Mouse (Mus musculus) midbrain, embryonic 14.5 days (tissue): ENCODE data around the gene Trappc6a. TPM values are rescaled to one million over a fixed set of nuclear protein-coding genes. Genes with fewer than 3 reads are reported as not detected.
A peak's percentile ranks its signal among the peaks of the same experiment; 100 is the strongest.
"Not testable (repeated sequence)": the region's sequence is repeated elsewhere in the genome, so short reads cannot be mapped to it uniquely, and the experiment has no call there.

Experiments
- ATAC-seq: fragments of 200-750 bp; cut with Nextera tagmentation; 2 replicates; pipeline ENCODE4 v1.8.0; 2017; ENCODE audit warnings: moderate number of reproducible peaks, moderate library complexity; ENCODE audit not compliant: low FRiP score, low TSS enrichment
- DNase-seq: peaks from one replicate; pipeline ENCODE4 v3.0.0-alpha.2; 2015
- H3K27ac ChIP-seq: fragments of 300-500 bp; sonication (generic); replicated peaks from 2 replicates; pipeline ENCODE4 v1.5.1; 2014; ENCODE audit warnings: mild to moderate bottlenecking, low read depth, low read length, moderate library complexity
- H3K27me3 ChIP-seq: fragments of 300-500 bp; sonication (generic); 2 replicates; pipeline ENCODE4 v1.6.1; 2014; ENCODE audit warnings: low read length, control low read depth, mixed read lengths; ENCODE audit not compliant: control insufficient read depth, insufficient read depth
- H3K36me3 ChIP-seq: fragments of 300-500 bp; sonication (generic); 2 replicates; pipeline ENCODE4 v1.6.1; 2014; ENCODE audit warnings: low read length, control low read depth; ENCODE audit not compliant: control insufficient read depth, insufficient read depth
- H3K4me1 ChIP-seq: fragments of 300-500 bp; sonication (generic); 2 replicates; pipeline ENCODE4 v1.6.1; 2014; ENCODE audit warnings: mild to moderate bottlenecking, antibody characterized with exemption, low read length, control low read depth; ENCODE audit not compliant: control insufficient read depth, insufficient read depth
- H3K4me2 ChIP-seq: fragments of 300-500 bp; sonication (generic); 2 replicates; pipeline ENCODE4 v1.6.1; 2014; ENCODE audit warnings: mild to moderate bottlenecking, low read length, moderate library complexity
- H3K4me3 ChIP-seq: fragments of 300-500 bp; sonication (generic); replicated peaks from 2 replicates; pipeline ENCODE4 v1.5.1; 2014; ENCODE audit warnings: low read depth, low read length
- H3K9ac ChIP-seq: fragments of 300-500 bp; sonication (generic); replicated peaks from 2 replicates; pipeline ENCODE4 v1.6.1; 2014; ENCODE audit warnings: mild to moderate bottlenecking, low read length, moderate library complexity
- H3K9me3 ChIP-seq: fragments of 300-500 bp; sonication (generic); 2 replicates; pipeline ENCODE4 v1.6.1; 2016; ENCODE audit warnings: low read length, control low read depth, mixed read lengths; ENCODE audit not compliant: control insufficient read depth
- WGBS: fragments of 180-500 bp; shearing (Covaris S2); extraction: QIAGEN DNeasy Blood & Tissue Kit; methylation state at CpG from one replicate; pipeline ENCODE4 v1.1.7; 2014; 5-methylcytosine and 5-hydroxymethylcytosine counted together
- polyA plus RNA-seq: library from polyadenylated mRNA; unstranded; fragments of >200 nt; fragmentation: Nextera tagmentation; extraction: Ambion mirVana; gene quantifications from 2 replicates; pipeline ENCODE4 v1.2.1, GENCODE M21; 2014

Gene Trappc6a
- polyA plus RNA-seq, 1 experiment from 2014 or later = 30.1 TPM

DNA sequence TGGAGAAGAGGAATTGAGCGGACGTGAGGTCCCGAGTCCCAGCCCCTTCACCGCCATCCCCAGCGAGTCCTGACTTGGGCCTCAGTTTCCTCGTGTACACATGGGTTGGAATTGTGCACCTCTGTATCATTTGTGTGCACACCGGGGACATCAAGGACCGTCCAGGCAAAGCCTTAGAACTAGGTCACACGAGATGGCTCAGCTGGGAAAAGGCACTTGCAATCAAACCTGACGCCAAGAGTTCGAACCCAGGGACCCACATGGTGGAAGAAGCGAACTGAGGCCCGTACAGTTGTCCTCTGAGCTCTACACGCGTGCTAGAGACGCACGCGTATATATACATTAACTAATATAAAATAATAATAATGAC lies 598 bp upstream of the Trappc6a start:
- no peaks in the 10 kb centered on the region for H3K27me3 ChIP-seq
- H3K9me3 ChIP-seq = no peaks in the 10 kb centered on the region
- H3K4me2 ChIP-seq = peak overlapping the region; percentile 67
- peak overlapping the region; percentile 77 for H3K4me3 ChIP-seq
- 3% methylated on average over 18 of the region's 18 CpGs for WGBS
- peaks cover 18% of the 10 kb centered on the region for H3K4me1 ChIP-seq
- H3K9ac ChIP-seq = peak overlapping the region; percentile 81; the same call in 1 of the 2 replicates
- ATAC-seq (no peak), DNase-seq (peak; percentile 40)
- H3K36me3 ChIP-seq = no peaks in the 10 kb centered on the region
- peak overlapping the region; percentile 85 for H3K27ac ChIP-seq

DNA sequence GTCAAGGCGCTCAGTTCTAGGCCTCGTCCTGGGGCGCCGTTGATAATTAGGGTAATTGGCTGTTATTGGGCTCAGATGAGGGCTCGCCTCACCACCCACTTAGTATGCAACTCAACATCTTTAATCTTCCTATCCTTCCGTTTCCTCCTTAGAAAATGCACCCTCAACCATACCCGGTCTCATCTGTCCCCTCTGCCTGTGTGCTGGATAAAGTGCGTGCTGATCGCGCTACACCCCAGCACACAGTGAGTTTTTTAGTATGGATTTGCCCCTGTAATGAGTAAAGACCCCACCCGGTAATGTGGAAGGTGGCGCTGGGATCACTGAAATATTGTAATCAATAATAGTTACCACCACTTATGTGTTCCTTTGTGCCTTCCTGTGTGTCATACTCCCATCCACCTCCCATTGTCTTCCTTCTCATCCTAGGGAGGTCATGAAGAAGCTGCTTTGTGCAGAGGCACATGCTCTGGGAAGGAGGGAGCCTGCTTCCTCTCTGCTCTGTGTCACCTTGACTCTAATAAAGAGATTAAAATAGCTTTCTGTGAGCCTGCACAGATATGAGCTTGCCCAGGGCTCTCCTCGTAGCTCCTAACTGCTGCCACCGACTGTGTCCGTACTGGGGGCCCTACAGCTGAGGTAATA lies 851 bp downstream of the Trappc6a start:
- peak overlapping the region; percentile 77 for H3K4me3 ChIP-seq
- DNase-seq (peak; percentile 35), ATAC-seq (peak; percentile 15; the same call in 1 of the 2 replicates)
- H3K4me1 ChIP-seq = peaks cover 18% of the 10 kb centered on the region
- peak overlapping the region; percentile 81 for H3K9ac ChIP-seq
- no peaks in the 10 kb centered on the region for H3K9me3 ChIP-seq
- peak overlapping the region; percentile 67 for H3K4me2 ChIP-seq
- no peaks in the 10 kb centered on the region for H3K27me3 ChIP-seq
- 8% methylated on average over 15 of the region's 15 CpGs for WGBS
- no peaks in the 10 kb centered on the region for H3K36me3 ChIP-seq
- H3K27ac ChIP-seq = peak overlapping the region; percentile 85

DNA sequence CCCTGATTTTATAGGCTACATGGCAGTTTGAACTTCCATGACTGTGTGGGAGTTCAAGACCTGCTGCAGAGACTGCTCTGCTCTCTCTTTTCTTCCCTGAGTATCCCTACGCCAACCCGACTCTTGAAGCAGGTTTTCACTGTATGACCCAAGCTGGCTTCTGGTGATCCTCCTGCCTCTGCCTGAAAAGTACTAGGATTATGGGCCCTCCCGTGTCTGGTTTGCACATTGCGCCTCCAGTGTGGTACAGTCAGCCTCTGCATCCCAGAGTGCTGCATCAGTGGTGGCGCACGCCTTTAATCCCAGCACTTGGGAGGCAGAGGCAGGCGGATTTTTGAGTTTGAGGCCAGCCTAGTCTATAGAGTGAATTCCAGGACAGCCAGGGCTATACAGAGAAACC lies 1.6 kb downstream of the Trappc6a start:
- ATAC-seq (no peak), DNase-seq (no peak)
- no peak overlapping the region for H3K9ac ChIP-seq
- no peaks in the 10 kb centered on the region for H3K27me3 ChIP-seq
- no peaks in the 10 kb centered on the region for H3K9me3 ChIP-seq
- H3K36me3 ChIP-seq = no peaks in the 10 kb centered on the region
- H3K4me3 ChIP-seq = peak overlapping the region; percentile 77
- H3K4me2 ChIP-seq = peak overlapping the region; percentile 67
- peaks cover 18% of the 10 kb centered on the region for H3K4me1 ChIP-seq
- 94% methylated on average over 7 of the region's 7 CpGs for WGBS
- H3K27ac ChIP-seq = no peak overlapping the region

DNA sequence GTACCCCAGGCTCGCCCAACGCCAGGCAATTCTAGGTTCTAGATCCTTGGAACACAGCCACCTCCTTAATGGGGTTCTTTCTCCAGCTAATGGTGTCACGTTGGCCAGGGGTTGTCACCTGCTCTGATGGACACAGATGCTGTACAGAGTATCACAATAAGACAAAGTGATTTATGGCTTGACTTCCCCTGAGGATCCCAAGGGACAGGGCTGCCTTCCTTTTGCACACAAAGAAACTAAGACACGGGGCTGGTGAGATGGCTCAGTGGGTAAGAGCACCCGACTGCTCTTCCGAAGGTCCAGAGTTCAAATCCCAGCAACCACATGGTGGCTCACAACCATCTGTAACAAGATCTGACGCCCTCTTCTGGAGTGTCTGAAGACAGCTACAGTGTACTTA lies 3.7 kb downstream of the Trappc6a start:
- WGBS = 95% methylated on average over 6 of the region's 7 CpGs
- H3K27me3 ChIP-seq, H3K4me2 ChIP-seq, H3K9ac ChIP-seq, H3K9me3 ChIP-seq, H3K36me3 ChIP-seq, H3K4me3 ChIP-seq, DNase-seq, ATAC-seq, H3K27ac ChIP-seq: not testable (repeated sequence)
- H3K4me1 ChIP-seq = peaks cover 12% of the 10 kb centered on the region

DNA sequence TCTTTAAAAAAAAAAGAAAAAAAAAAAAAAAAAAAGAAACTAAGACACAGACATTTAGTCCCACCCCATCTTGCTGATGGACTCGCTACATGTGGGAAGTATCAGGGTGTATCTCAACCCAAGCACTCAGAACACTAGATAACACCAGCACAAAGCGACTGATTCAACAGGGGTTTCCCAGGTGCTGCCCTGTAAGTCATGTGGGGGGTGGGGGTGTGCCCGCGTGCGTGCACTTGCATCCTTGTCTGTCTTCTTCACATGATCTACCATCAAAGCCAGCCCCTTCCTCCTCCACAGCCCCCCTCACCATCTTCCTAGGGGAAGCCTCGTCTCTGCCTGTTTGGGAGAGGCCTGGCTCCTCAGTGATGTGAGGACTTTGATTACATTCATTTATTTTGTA lies 4.2 kb downstream of the Trappc6a start:
- Histone ChIP-seq H3K27ac (no peak overlapping the region), H3K4me3 (no peak overlapping the region), H3K9me3 (no peaks in the 10 kb centered on the region), H3K4me1 (peaks cover 12% of the 10 kb centered on the region), H3K4me2 (no peak overlapping the region), H3K36me3 (no peaks in the 10 kb centered on the region), H3K9ac (no peak overlapping the region), H3K27me3 (no peaks in the 10 kb centered on the region)
- 77% methylated on average over 6 of the region's 6 CpGs for WGBS
- DNase-seq = no peak
- no peak for ATAC-seq

DNA sequence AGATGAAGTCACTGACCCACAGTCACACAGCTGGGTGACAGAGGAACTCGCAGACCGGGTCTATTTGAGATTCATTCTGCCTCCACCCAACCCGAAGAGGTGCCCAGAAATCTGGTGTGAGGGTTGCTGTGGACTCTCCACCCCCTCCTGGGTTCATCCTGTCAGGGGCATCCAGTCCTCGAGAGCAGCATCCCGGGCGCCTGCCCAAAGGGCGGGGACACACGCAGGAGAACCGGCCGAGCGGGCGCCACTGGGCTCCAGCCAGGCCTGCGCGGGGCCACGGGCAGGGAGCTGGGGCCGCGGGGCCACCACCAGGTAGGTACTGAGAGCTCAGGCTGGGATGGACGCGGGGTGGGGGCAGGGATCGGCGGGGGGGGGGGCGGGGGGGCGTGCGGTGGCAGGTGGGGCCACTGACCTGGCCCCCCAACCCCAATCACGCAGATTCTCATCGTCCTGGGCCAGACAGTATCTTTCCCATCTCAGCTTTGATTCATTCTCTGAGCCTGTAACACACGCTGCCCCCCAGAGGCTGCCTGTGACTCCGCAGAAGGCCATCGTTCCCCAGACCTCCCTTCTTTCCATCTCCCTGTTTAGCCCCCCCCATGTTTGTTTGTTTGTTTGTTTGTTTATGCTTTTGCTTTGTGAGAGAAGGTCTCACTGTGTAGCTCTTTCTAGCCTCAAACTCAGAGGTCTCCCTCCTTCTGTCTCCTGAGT lies 9.6 kb downstream of the Trappc6a start, which contains the start of gene Nkpd1:
Nkpd1 (plus strand) TSS at position 187 of the 714 bp plus-strand sequence.
- DNase-seq = peak; percentile 70

DNA sequence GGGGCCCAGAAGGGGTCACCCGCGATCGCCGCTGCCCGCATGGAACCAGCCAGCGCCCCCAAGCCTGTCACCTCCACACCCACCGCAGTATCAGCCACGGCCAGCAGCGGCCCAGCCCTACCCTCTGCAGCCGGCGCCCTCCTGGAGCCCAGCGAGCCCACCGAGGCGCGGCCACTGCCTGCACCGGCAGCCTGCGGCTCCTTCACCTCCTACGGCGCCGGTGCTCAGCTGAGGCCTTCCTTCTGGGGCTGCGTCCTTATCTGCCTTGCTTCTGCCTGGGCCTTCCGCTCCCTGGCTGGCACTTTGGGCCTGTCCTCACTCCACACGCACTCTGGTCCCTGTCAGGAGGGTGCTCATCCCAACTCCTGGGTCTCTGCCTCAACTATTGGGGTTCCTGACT lies 11.8 kb downstream of the Trappc6a start:
- Histone ChIP-seq H3K27ac (no peak overlapping the region), H3K4me2 (peak overlapping the region; percentile 52), H3K4me3 (peak overlapping the region; percentile 22), H3K36me3 (no peaks in the 10 kb centered on the region), H3K9me3 (no peaks in the 10 kb centered on the region), H3K27me3 (peaks cover 68% of the 10 kb centered on the region), H3K4me1 (peaks cover 17% of the 10 kb centered on the region), H3K9ac (peak overlapping the region; percentile 50)
- ATAC-seq (no peak), DNase-seq (peak; percentile 32)
- WGBS = 5% methylated on average over 23 of the region's 23 CpGs

More for the DNA sequence above, 9.6 kb downstream of the Trappc6a start, which contains the start of gene Nkpd1:
- peak within 1 kb of the TSS; percentile 50 for H3K4me2 ChIP-seq
- peaks cover 4% of the 10 kb centered on the region; the same call in 1 of the 2 replicates for H3K4me1 ChIP-seq
- no peak within 1 kb of the TSS for H3K27ac ChIP-seq
- H3K9me3 ChIP-seq = no peaks in the 10 kb centered on the region
- no peak for ATAC-seq
- peak within 1 kb of the TSS; percentile 15 for H3K4me3 ChIP-seq
- peak within 1 kb of the TSS; percentile 49 for H3K9ac ChIP-seq
- H3K27me3 ChIP-seq = peaks cover 47% of the 10 kb centered on the region
- H3K36me3 ChIP-seq = no peaks in the 10 kb centered on the region
- WGBS = 5% methylated on average over 28 of the region's 29 CpGs

DNA sequence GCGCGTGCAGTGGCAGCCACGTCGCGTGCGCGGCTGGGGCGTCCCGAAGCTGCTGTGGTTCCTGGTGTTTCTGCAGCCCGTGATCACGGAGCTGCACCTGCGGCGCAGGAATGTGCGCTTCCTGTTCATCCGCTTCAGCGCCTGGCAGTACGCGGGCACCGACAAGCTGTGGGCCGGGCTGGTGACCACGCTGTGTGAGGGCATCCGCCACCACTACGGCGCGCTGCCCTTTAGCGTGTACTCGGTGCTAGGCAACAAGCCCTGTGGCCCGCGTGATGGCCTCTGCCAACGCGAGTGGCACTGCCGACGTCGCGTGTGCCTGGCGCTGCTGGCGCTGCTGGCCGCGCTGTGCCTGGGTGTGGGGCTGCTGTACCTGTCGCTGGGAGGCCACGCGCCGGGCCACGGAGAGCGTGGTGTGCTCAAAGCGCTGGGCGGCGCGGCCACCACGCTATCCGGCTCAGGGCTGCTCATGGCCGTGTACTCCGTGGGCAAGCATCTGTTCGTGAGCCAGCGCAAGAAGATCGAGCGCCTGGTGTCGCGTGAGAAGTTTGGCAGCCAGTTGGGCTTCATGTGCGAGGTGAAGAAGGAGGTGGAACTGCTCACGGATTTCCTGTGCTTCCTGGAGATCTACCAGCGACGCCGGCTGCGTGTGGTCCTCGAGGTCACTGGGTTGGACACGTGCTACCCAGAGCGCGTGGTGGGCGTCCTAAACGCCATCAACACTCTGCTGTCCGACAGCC lies 15.0 kb downstream of the Trappc6a start:
- DNase-seq (peak; percentile 57), ATAC-seq (no peak)

More for the DNA sequence above, 15.0 kb downstream of the Trappc6a start:
- H3K4me1 ChIP-seq = peaks cover 14% of the 10 kb centered on the region
- peak overlapping the region; percentile 36 for H3K4me3 ChIP-seq
- H3K27me3 ChIP-seq = peaks cover 74% of the 10 kb centered on the region
- H3K9me3 ChIP-seq = no peaks in the 10 kb centered on the region
- peak overlapping the region; percentile 23; the same call in 1 of the 2 replicates for H3K9ac ChIP-seq
- H3K4me2 ChIP-seq = peak overlapping the region; percentile 71
- no peak overlapping the region for H3K27ac ChIP-seq
- 10% methylated on average over 72 of the region's 72 CpGs for WGBS
- no peaks in the 10 kb centered on the region for H3K36me3 ChIP-seq
